Mouse (Mus musculus) embryonic facial prominence, embryonic 10.5 days (tissue): ENCODE measurements around the gene Tsr1. TPM values are rescaled to one million over a fixed set of nuclear protein-coding genes. Genes with fewer than 3 reads are reported as not detected.
A peak's percentile ranks its signal among the peaks of the same experiment; 100 is the strongest.

Experiments
- DNase-seq: peaks from one replicate; pipeline ENCODE4 v3.0.0-alpha.2; 2017; ENCODE audit warnings: low spot score
- H3K27ac ChIP-seq: fragments of 300-500 bp; sonication (generic); replicated peaks from 2 replicates; pipeline ENCODE4 v1.5.1; 2016; ENCODE audit warnings: mild to moderate bottlenecking
- H3K27me3 ChIP-seq: fragments of 300-500 bp; sonication (generic); replicated peaks from 2 replicates; pipeline ENCODE4 v1.6.1; 2016; ENCODE audit warnings: low read depth, mild to moderate bottlenecking; ENCODE audit not compliant: poor library complexity, severe bottlenecking
- H3K36me3 ChIP-seq: fragments of 300-500 bp; sonication (generic); replicated peaks from 2 replicates; pipeline ENCODE4 v1.6.1; 2016; ENCODE audit warnings: mild to moderate bottlenecking, moderate library complexity
- H3K4me1 ChIP-seq: fragments of 300-500 bp; sonication (generic); 2 replicates; pipeline ENCODE4 v1.6.1; 2016
- H3K4me3 ChIP-seq: fragments of 300-500 bp; sonication (generic); 2 replicates; pipeline ENCODE4 v1.5.1; 2016; ENCODE audit warnings: mild to moderate bottlenecking, moderate library complexity
- H3K9me3 ChIP-seq: fragments of 300-500 bp; sonication (generic); 2 replicates; pipeline ENCODE4 v1.6.1; 2016; ENCODE audit warnings: mild to moderate bottlenecking
- WGBS: fragments of 180-500 bp; shearing (Covaris S2); methylation state at CpG from one replicate; pipeline ENCODE4 v1.1.7; 2016; 5-methylcytosine and 5-hydroxymethylcytosine counted together
- polyA plus RNA-seq: library from polyadenylated mRNA; unstranded; fragments of >200 nt; fragmentation: Nextera tagmentation; extraction: Ambion mirVana; gene quantifications from 2 replicates; pipeline ENCODE4 v1.2.1, GENCODE M21; 2016

The Tsr1 gene
- polyA plus RNA-seq, 1 experiment from 2014 or later, result 52.9 TPM

- H3K27me3 ChIP-seq, result no peaks in the 10 kb centered on the region
- H3K4me3 ChIP-seq, result no peak overlapping the region
- 39% methylated on average over 12 of the region's 12 CpGs for WGBS
- peaks cover 18% of the 10 kb centered on the region for H3K4me1 ChIP-seq
- no peaks in the 10 kb centered on the region for H3K9me3 ChIP-seq
- H3K27ac ChIP-seq, result no peak overlapping the region
- DNase-seq, result no peak
- peaks cover 22% of the 10 kb centered on the region for H3K36me3 ChIP-seq
Observed at GRCm38 (mm10) chr11:74870991-74871622, 26.8 kb upstream of the Tsr1 start.

- peak overlapping the region; percentile 21; the same call in 1 of the 2 replicates for H3K27ac ChIP-seq
Observed at GRCm38 (mm10) chr11:74874630-74875029, 23.2 kb upstream of the Tsr1 start.

GRCm38 (mm10) chr11:74876801-74877200, 21.1 kb upstream of the Tsr1 start:
- DNase-seq, result peak; percentile 72
- 3% methylated on average over 9 of the region's 9 CpGs for WGBS
- Histone ChIP-seq H3K27ac (no peak overlapping the region; the same call in 1 of the 2 replicates), H3K4me3 (peak overlapping the region; percentile 14; the same call in 1 of the 2 replicates), H3K9me3 (no peaks in the 10 kb centered on the region), H3K27me3 (no peaks in the 10 kb centered on the region), H3K4me1 (peaks cover 23% of the 10 kb centered on the region), H3K36me3 (no peaks in the 10 kb centered on the region)

More at GRCm38 (mm10) chr11:74874630-74875029, 23.2 kb upstream of the Tsr1 start:
- no peaks in the 10 kb centered on the region for H3K9me3 ChIP-seq
- WGBS, result 59% methylated on average over 3 of the region's 3 CpGs
- H3K27me3 ChIP-seq, result no peaks in the 10 kb centered on the region
- DNase-seq, result no peak
- no peak overlapping the region for H3K4me3 ChIP-seq
- peaks cover 29% of the 10 kb centered on the region for H3K4me1 ChIP-seq
- H3K36me3 ChIP-seq, result no peaks in the 10 kb centered on the region

- Histone ChIP-seq H3K36me3 (peaks cover 9% of the 10 kb centered on the region), H3K9me3 (no peaks in the 10 kb centered on the region), H3K4me1 (peaks cover 11% of the 10 kb centered on the region), H3K4me3 (no peak overlapping the region), H3K27me3 (no peaks in the 10 kb centered on the region), H3K27ac (no peak overlapping the region)
- 91% methylated on average over 9 of the region's 9 CpGs for WGBS
- DNase-seq, result no peak
Observed at GRCm38 (mm10) chr11:74880999-74881398, 16.9 kb upstream of the Tsr1 start.

GRCm38 (mm10) chr11:74881979-74882378, 15.9 kb upstream of the Tsr1 start:
- no peaks in the 10 kb centered on the region for H3K9me3 ChIP-seq
- no peaks in the 10 kb centered on the region for H3K27me3 ChIP-seq
- no peak overlapping the region for H3K27ac ChIP-seq
- H3K36me3 ChIP-seq, result peaks cover 9% of the 10 kb centered on the region
- no peak for DNase-seq
- no peak overlapping the region for H3K4me3 ChIP-seq
- 81% methylated on average over 14 of the region's 14 CpGs for WGBS
- H3K4me1 ChIP-seq, result peaks cover 3% of the 10 kb centered on the region

- Histone ChIP-seq H3K36me3 (peaks cover 9% of the 10 kb centered on the region), H3K9me3 (no peaks in the 10 kb centered on the region), H3K4me3 (no peak overlapping the region), H3K27me3 (no peaks in the 10 kb centered on the region), H3K4me1 (no peaks in the 10 kb centered on the region), H3K27ac (no peak overlapping the region)
- DNase-seq, result no peak
- 96% methylated on average over 10 of the region's 10 CpGs for WGBS
Observed at GRCm38 (mm10) chr11:74883098-74883497, 14.8 kb upstream of the Tsr1 start.

- Histone ChIP-seq H3K4me3 (no peak overlapping the region), H3K9me3 (no peaks in the 10 kb centered on the region), H3K36me3 (peaks cover 8% of the 10 kb centered on the region), H3K27ac (no peak overlapping the region), H3K27me3 (no peaks in the 10 kb centered on the region), H3K4me1 (peaks cover 25% of the 10 kb centered on the region)
- WGBS, result 88% methylated on average over 4 of the region's 4 CpGs
- DNase-seq, result no peak
Observed at GRCm38 (mm10) chr11:74894619-74895018, 3.3 kb upstream of the Tsr1 start.

- Histone ChIP-seq H3K4me1 (peaks cover 25% of the 10 kb centered on the region), H3K4me3 (peak overlapping the region; percentile 93), H3K27me3 (no peaks in the 10 kb centered on the region), H3K36me3 (peaks cover 25% of the 10 kb centered on the region), H3K9me3 (no peaks in the 10 kb centered on the region), H3K27ac (peak overlapping the region; percentile 88)
- DNase-seq, result peak; percentile 72
- 2% methylated on average over 55 of the region's 55 CpGs for WGBS
Observed at GRCm38 (mm10) chr11:74895980-74896900, 1.6 kb upstream of the Tsr1 start.

- no peaks in the 10 kb centered on the region for H3K9me3 ChIP-seq
- H3K4me1 ChIP-seq, result peaks cover 25% of the 10 kb centered on the region
- H3K27me3 ChIP-seq, result no peaks in the 10 kb centered on the region
- H3K36me3 ChIP-seq, result peaks cover 29% of the 10 kb centered on the region
- H3K27ac ChIP-seq, result peak within 1 kb of the TSS; percentile 88
- peak within 1 kb of the TSS; percentile 93 for H3K4me3 ChIP-seq
- under 1% methylated on average over 74 of the region's 74 CpGs for WGBS
- peak; percentile 85 for DNase-seq
Observed at GRCm38 (mm10) chr11:74896901-74897677, 782 bp upstream of the Tsr1 start, which contains the start of gene Sgsm2. Sgsm2 (minus strand) TSS chr11:74897060.

GRCm38 (mm10) chr11:74898517-74898827, 601 bp downstream of the Tsr1 start:
- Histone ChIP-seq H3K9me3 (no peaks in the 10 kb centered on the region), H3K4me1 (peaks cover 25% of the 10 kb centered on the region), H3K36me3 (peaks cover 42% of the 10 kb centered on the region), H3K4me3 (peak overlapping the region; percentile 93), H3K27ac (peak overlapping the region; percentile 88), H3K27me3 (no peaks in the 10 kb centered on the region)
- 1% methylated on average over 7 of the region's 7 CpGs for WGBS
- no peak for DNase-seq

GRCm38 (mm10) chr11:74901555-74901954, 3.7 kb downstream of the Tsr1 start:
- Histone ChIP-seq H3K4me3 (no peak overlapping the region), H3K27ac (no peak overlapping the region), H3K36me3 (peaks cover 73% of the 10 kb centered on the region), H3K4me1 (peaks cover 16% of the 10 kb centered on the region), H3K9me3 (no peaks in the 10 kb centered on the region), H3K27me3 (no peaks in the 10 kb centered on the region)
- WGBS, result 90% methylated on average over 6 of the region's 6 CpGs
- no peak for DNase-seq

GRCm38 (mm10) chr11:74902416-74902815, 4.5 kb downstream of the Tsr1 start:
- no peaks in the 10 kb centered on the region for H3K9me3 ChIP-seq
- WGBS, result 91% methylated on average over 5 of the region's 5 CpGs
- DNase-seq, result no peak
- H3K27ac ChIP-seq, result no peak overlapping the region
- no peak overlapping the region for H3K4me3 ChIP-seq
- H3K36me3 ChIP-seq, result peaks cover 82% of the 10 kb centered on the region
- H3K4me1 ChIP-seq, result peaks cover 8% of the 10 kb centered on the region
- H3K27me3 ChIP-seq, result no peaks in the 10 kb centered on the region
